Mouse (Mus musculus) liver, postnatal 0 days (tissue): ENCODE data around the gene Slc15a2. TPM values are rescaled to one million over a fixed set of nuclear protein-coding genes. Genes with fewer than 3 reads are reported as not detected.

Source experiments
- ATAC-seq: fragments of 200-750 bp; cut with Nextera tagmentation; 2 replicates; pipeline ENCODE4 v1.8.0; 2017; ENCODE audit warnings: mild to moderate bottlenecking, moderate library complexity
- DNase-seq: peaks from one replicate; pipeline ENCODE4 v3.0.0-alpha.2; 2016
- H3K27ac ChIP-seq: fragments of 300-500 bp; sonication (generic); 2 replicates; pipeline ENCODE4 v1.5.1; 2014; ENCODE audit warnings: antibody characterized with exemption, moderate library complexity, mild to moderate bottlenecking, low read depth
- H3K27me3 ChIP-seq: fragments of 300-500 bp; sonication (generic); 2 replicates; pipeline ENCODE4 v1.6.1; 2014; ENCODE audit warnings: low read length, control low read depth, mixed read lengths; ENCODE audit not compliant: insufficient read depth
- H3K36me3 ChIP-seq: fragments of 300-500 bp; sonication (generic); replicated peaks from 2 replicates; pipeline ENCODE4 v1.6.1; 2014; ENCODE audit warnings: mild to moderate bottlenecking, control low read depth, low read length, moderate library complexity, mixed read lengths; ENCODE audit not compliant: insufficient read depth
- H3K4me1 ChIP-seq: fragments of 300-500 bp; sonication (generic); 2 replicates; pipeline ENCODE4 v1.6.1; 2014; ENCODE audit warnings: antibody characterized with exemption, mild to moderate bottlenecking, control low read depth; ENCODE audit not compliant: insufficient read depth
- H3K4me2 ChIP-seq: fragments of 300-500 bp; sonication (generic); 2 replicates; pipeline ENCODE4 v1.6.1; 2014; ENCODE audit warnings: low read depth, mild to moderate bottlenecking, low read length, moderate library complexity, mixed read lengths
- H3K4me3 ChIP-seq: fragments of 300-500 bp; sonication (generic); 2 replicates; pipeline ENCODE4 v1.5.1; 2014; ENCODE audit warnings: low read depth, low read length
- H3K9ac ChIP-seq: fragments of 300-500 bp; sonication (generic); replicated peaks from 2 replicates; pipeline ENCODE4 v1.6.1; 2014; ENCODE audit warnings: mild to moderate bottlenecking, moderate library complexity
- H3K9me3 ChIP-seq: fragments of 300-500 bp; sonication (generic); 2 replicates; pipeline ENCODE4 v1.6.1; 2016; ENCODE audit warnings: mild to moderate bottlenecking, control low read depth, low read length, mixed read lengths
- CTCF ChIP-seq: sonication (generic); IDR thresholded peaks from 2 replicates; pipeline ENCODE4 v1.5.1; 2016; ENCODE audit warnings: antibody characterized with exemption, low read depth
- EP300 ChIP-seq: IDR thresholded peaks from 2 replicates; pipeline ENCODE4 v1.6.1; 2016; ENCODE audit warnings: antibody characterized with exemption, low read depth, mild to moderate bottlenecking
- WGBS: fragments of 180-500 bp; shearing (Covaris S2); extraction: QIAGEN DNeasy Blood & Tissue Kit; methylation state at CpG from one replicate; pipeline ENCODE4 v1.1.7; 2014; ENCODE audit not compliant: insufficient replicate concordance; 5-methylcytosine and 5-hydroxymethylcytosine counted together
- polyA plus RNA-seq: library from polyadenylated mRNA; unstranded; fragments of >200 nt; fragmentation: Nextera tagmentation; extraction: Ambion mirVana; gene quantifications from 2 replicates; pipeline ENCODE4 v1.2.1, GENCODE M21; 2015

The Slc15a2 gene
- 0.20 and 1.8 TPM in 2 replicates for polyA plus RNA-seq

DNA sequence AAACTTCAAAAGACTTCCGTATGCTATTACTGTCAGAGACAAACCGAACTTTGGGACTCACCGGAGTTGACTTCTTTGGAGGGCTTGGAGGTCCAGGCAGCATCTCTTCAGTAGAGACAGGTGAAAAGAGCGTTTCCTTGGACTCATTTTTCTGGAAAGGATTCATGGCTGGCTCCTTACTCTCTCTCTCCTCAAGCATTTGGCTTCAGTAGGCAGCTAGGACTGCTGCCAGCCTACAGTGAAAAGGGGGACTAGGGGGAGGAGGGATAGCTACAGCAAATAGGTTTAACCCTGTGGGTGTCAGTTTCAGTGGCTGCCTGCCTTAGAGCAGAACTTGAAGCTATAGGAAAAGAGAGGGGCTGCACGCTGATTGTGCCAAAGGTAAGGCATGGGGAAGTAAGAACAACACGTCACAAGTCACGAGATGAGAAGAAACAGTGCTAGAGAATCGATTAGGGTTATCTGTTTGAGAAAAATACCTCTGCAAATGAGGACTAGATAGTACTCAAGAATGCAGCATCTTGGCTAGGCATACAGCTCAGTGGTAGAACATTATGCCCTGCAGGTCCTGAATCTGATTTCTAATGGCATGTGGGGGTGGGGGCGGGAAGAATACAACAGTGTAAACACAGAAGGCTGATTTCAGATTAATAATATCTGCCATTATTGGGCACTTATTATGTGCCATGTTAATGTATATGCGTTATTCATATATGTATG, at the start of gene Slc15a2:
Gene Slc15a2, minus strand, starts transcription at position 369 of the 720 bp plus-strand sequence.
- Histone ChIP-seq H3K9me3 (no peaks in the 10 kb centered on the region), H3K27ac (no peak within 1 kb of the TSS), H3K4me3 (no peak within 1 kb of the TSS), H3K4me2 (no peak within 1 kb of the TSS), H3K4me1 (no peaks in the 10 kb centered on the region), H3K36me3 (no peaks in the 10 kb centered on the region), H3K9ac (no peak within 1 kb of the TSS), H3K27me3 (no peaks in the 10 kb centered on the region)
- TF ChIP-seq EP300 (no peak), CTCF (no peak)
- DNase-seq = no peak
- ATAC-seq = no peak
- WGBS = 57% methylated on average over 10 of the region's 10 CpGs

GRCm38 (mm10) chr16:36828820-36829219, 44.1 kb upstream of the Slc15a2 start:
- ATAC-seq = no peak
- Histone ChIP-seq H3K27me3 (no peaks in the 10 kb centered on the region), H3K36me3 (no peaks in the 10 kb centered on the region), H3K4me3 (peak overlapping the region; percentile 85), H3K27ac (no peak overlapping the region; the same call in 1 of the 2 replicates), H3K4me1 (peaks cover 8% of the 10 kb centered on the region), H3K4me2 (peak overlapping the region; percentile 90), H3K9ac (peak overlapping the region; percentile 78), H3K9me3 (no peaks in the 10 kb centered on the region)
- peak; percentile 14 for DNase-seq
- no peak for TF ChIP-seq CTCF
- TF ChIP-seq EP300 = no peak
- WGBS = 14% methylated on average over 11 of the region's 11 CpGs

DNA sequence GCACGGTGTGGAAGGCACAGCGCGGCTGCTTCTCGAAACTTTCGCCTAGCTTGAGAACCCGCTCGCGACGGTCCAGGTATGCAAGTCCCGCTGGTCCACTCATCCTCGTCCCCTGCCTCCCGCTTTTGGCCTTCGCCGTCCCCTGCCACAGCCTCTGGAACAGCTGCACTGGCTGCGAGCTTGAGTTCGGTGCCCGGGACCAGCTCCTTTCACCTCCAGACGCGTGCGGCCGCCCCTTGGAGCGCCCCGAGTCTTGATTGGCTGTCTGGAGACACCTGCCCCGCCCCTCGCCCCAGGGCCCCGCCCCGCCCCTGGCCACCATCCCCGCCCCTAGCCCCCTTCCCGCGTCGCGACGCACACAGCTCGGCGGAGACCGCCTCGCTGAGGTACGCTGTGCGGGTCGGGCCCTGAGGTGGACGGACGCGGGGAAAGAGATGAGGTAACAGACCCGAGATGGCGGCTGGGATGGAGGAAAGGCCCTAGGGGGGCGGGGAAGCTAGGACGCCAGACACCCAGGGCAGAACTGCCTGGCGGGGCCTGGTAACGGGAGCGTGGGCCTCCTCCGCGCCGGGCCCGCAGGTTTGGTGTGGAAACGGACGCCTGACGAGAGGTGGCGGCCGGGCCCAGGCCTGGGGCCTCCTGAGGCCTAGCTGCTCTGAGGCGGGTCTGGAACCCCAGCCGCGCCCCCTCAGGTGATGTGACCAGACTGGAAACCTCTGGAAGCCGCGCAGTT, 43.5 kb upstream of the Slc15a2 start, which contains the start of gene Iqcb1:
Gene Iqcb1, plus strand, starts transcription at position 332 of the 733 bp plus-strand sequence.
- H3K36me3 ChIP-seq = no peaks in the 10 kb centered on the region
- peak within 1 kb of the TSS; percentile 78 for H3K9ac ChIP-seq
- ATAC-seq (peak; percentile 99), DNase-seq (peak; percentile 92)
- H3K27ac ChIP-seq = peak within 1 kb of the TSS; percentile 42; the same call in 1 of the 2 replicates
- peak within 1 kb of the TSS; percentile 90 for H3K4me2 ChIP-seq
- WGBS = under 1% methylated on average over 60 of the region's 64 CpGs
- H3K9me3 ChIP-seq = no peaks in the 10 kb centered on the region
- peaks cover 8% of the 10 kb centered on the region for H3K4me1 ChIP-seq
- H3K4me3 ChIP-seq = peak within 1 kb of the TSS; percentile 85
- no peaks in the 10 kb centered on the region for H3K27me3 ChIP-seq
- no peak for TF ChIP-seq CTCF
- TF ChIP-seq EP300 = no peak

DNA sequence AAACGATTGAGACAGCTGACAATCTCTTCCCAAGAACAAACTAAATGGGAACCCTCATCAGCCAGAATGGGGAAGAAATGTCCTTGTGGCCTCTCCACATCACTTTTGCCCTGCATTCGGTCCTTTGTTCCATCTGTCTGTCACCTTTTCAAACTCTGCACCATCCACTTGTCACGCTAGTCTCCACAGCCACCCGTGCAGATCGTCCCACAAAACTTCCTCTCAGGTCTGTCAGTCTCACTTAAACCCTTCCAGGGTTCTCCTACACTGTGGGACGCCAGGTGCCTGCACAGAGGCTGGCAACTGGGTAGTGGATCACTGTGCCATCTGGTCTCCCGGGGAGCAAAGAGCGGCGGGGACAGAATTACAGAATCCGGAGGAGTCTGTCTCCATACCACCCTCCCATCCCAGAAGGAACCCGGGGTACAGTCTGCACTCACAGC, 42.9 kb upstream of the Slc15a2 start:
- Histone ChIP-seq H3K27me3 (no peaks in the 10 kb centered on the region), H3K36me3 (no peaks in the 10 kb centered on the region), H3K4me2 (peak overlapping the region; percentile 90), H3K9ac (peak overlapping the region; percentile 78), H3K27ac (no peak overlapping the region), H3K4me1 (peaks cover 8% of the 10 kb centered on the region), H3K9me3 (no peaks in the 10 kb centered on the region), H3K4me3 (peak overlapping the region; percentile 85)
- ATAC-seq = peak; percentile 11; the same call in 1 of the 2 replicates
- DNase-seq = no peak
- WGBS = 9% methylated on average over 11 of the region's 11 CpGs
- TF ChIP-seq EP300 = no peak

- ATAC-seq = peak; percentile 56
- Histone ChIP-seq H3K4me1 (no peaks in the 10 kb centered on the region), H3K4me3 (no peak overlapping the region), H3K9ac (no peak overlapping the region), H3K36me3 (no peaks in the 10 kb centered on the region), H3K9me3 (no peaks in the 10 kb centered on the region), H3K27me3 (no peaks in the 10 kb centered on the region), H3K27ac (0 out of 2 replicates have a peak overlapping the region, but pooled peaks have one; percentile 11), H3K4me2 (no peak overlapping the region)
- WGBS = 6% methylated on average over 3 of the region's 3 CpGs
- DNase-seq = peak; percentile 54
- TF ChIP-seq CTCF (no peak), EP300 (no peak)
These were observed 36.7 kb upstream of the Slc15a2 start for GRCm38 (mm10) chr16:36821474-36821873.

GRCm38 (mm10) chr16:36820747-36821146, 36.0 kb upstream of the Slc15a2 start:
- no peak overlapping the region for H3K4me2 ChIP-seq
- no peaks in the 10 kb centered on the region for H3K9me3 ChIP-seq
- no peaks in the 10 kb centered on the region for H3K4me1 ChIP-seq
- ATAC-seq = no peak
- TF ChIP-seq CTCF (no peak), EP300 (no peak)
- no peak for DNase-seq
- 67% methylated on average over 3 of the region's 3 CpGs for WGBS
- H3K9ac ChIP-seq = no peak overlapping the region
- no peak overlapping the region for H3K27ac ChIP-seq
- H3K4me3 ChIP-seq = no peak overlapping the region
- H3K27me3 ChIP-seq = no peaks in the 10 kb centered on the region
- H3K36me3 ChIP-seq = no peaks in the 10 kb centered on the region
